Mouse (Mus musculus) forebrain, embryonic 10.5 days (tissue): ENCODE measurements around the gene Gm9844. TPM values are rescaled to one million over a fixed set of nuclear protein-coding genes. Genes with fewer than 3 reads are reported as not detected.
"Not testable (repeated sequence)": the region's sequence is repeated elsewhere in the genome, so short reads cannot be mapped to it uniquely, and the experiment has no call there.

Experiments
- DNase-seq: peaks from one replicate; pipeline ENCODE4 v3.0.0-alpha.2; 2017; ENCODE audit warnings: low spot score; ENCODE audit errors: extremely low spot score
- H3K27ac ChIP-seq: fragments of 300-500 bp; sonication (generic); 2 replicates; pipeline ENCODE4 v1.5.1; 2016; ENCODE audit warnings: mild to moderate bottlenecking
- H3K27me3 ChIP-seq: fragments of 300-500 bp; sonication (generic); 2 replicates; pipeline ENCODE4 v1.6.1; 2016; ENCODE audit warnings: mild to moderate bottlenecking; ENCODE audit not compliant: poor library complexity, severe bottlenecking
- H3K36me3 ChIP-seq: fragments of 300-500 bp; sonication (generic); replicated peaks from 2 replicates; pipeline ENCODE4 v1.6.1; 2016; ENCODE audit warnings: mild to moderate bottlenecking, moderate library complexity
- H3K4me1 ChIP-seq: fragments of 300-500 bp; sonication (generic); 2 replicates; pipeline ENCODE4 v1.6.1; 2016
- H3K4me3 ChIP-seq: fragments of 300-500 bp; sonication (generic); 2 replicates; pipeline ENCODE4 v1.5.1; 2016; ENCODE audit warnings: mild to moderate bottlenecking, moderate library complexity
- H3K9me3 ChIP-seq: fragments of 300-500 bp; sonication (generic); 2 replicates; pipeline ENCODE4 v1.6.1; 2016; ENCODE audit warnings: mild to moderate bottlenecking, moderate library complexity
- WGBS: fragments of 180-500 bp; shearing (Covaris S2); methylation state at CpG from one replicate; pipeline ENCODE4 v1.1.7; 2016; 5-methylcytosine and 5-hydroxymethylcytosine counted together
- polyA plus RNA-seq: library from polyadenylated mRNA; unstranded; fragments of >200 nt; fragmentation: Nextera tagmentation; extraction: Ambion mirVana; gene quantifications from 2 replicates; pipeline ENCODE4 v1.2.1, GENCODE M21; 2016

The Gm9844 gene
- polyA plus RNA-seq, 1 experiment from 2014 or later, result 12.8 TPM

- Histone ChIP-seq H3K4me3 (no peak overlapping the region), H3K9me3 (no peaks in the 10 kb centered on the region), H3K4me1 (peaks cover 15% of the 10 kb centered on the region), H3K27me3 (no peaks in the 10 kb centered on the region), H3K36me3 (peaks cover 49% of the 10 kb centered on the region), H3K27ac (no peak overlapping the region)
- no peak for DNase-seq
- WGBS, result 78% methylated on average over 2 of the region's 2 CpGs
Measured at GRCm38 (mm10) chr7:24892125-24892583, 30.1 kb downstream of the Gm9844 start.

GRCm38 (mm10) chr7:24895749-24896148, 33.7 kb downstream of the Gm9844 start:
- peaks cover 13% of the 10 kb centered on the region for H3K36me3 ChIP-seq
- not testable (repeated sequence) for H3K4me3 ChIP-seq, H3K27me3 ChIP-seq, H3K9me3 ChIP-seq, H3K27ac ChIP-seq, DNase-seq, H3K4me1 ChIP-seq
- WGBS, result 87% methylated on average over 2 of the region's 2 CpGs

GRCm38 (mm10) chr7:24896269-24896668, 34.3 kb downstream of the Gm9844 start:
- peaks cover 8% of the 10 kb centered on the region for H3K36me3 ChIP-seq
- 84% methylated on average over 8 of the region's 8 CpGs for WGBS
- no peaks in the 10 kb centered on the region for H3K27me3 ChIP-seq
- no peak overlapping the region for H3K27ac ChIP-seq
- no peaks in the 10 kb centered on the region for H3K4me1 ChIP-seq
- no peak for DNase-seq
- H3K4me3 ChIP-seq, result no peak overlapping the region
- H3K9me3 ChIP-seq, result no peaks in the 10 kb centered on the region

- 80% methylated on average over 12 of the region's 12 CpGs for WGBS
Measured at GRCm38 (mm10) chr7:24897224-24897623, 35.2 kb downstream of the Gm9844 start, which contains the start of gene Cd79a. Cd79a (plus strand) TSS chr7:24897381.

GRCm38 (mm10) chr7:24897959-24898358, 35.9 kb downstream of the Gm9844 start:
- 71% methylated on average over 5 of the region's 5 CpGs for WGBS
- Histone ChIP-seq H3K9me3 (no peaks in the 10 kb centered on the region), H3K36me3 (peaks cover 2% of the 10 kb centered on the region; the same call in 1 of the 2 replicates), H3K4me3 (no peak overlapping the region), H3K27ac (no peak overlapping the region), H3K27me3 (no peaks in the 10 kb centered on the region), H3K4me1 (peaks cover 13% of the 10 kb centered on the region)
- DNase-seq, result no peak

More at GRCm38 (mm10) chr7:24897224-24897623, 35.2 kb downstream of the Gm9844 start, which contains the start of gene Cd79a:
- DNase-seq, result no peak
- Histone ChIP-seq H3K27me3 (no peaks in the 10 kb centered on the region), H3K36me3 (peaks cover 5% of the 10 kb centered on the region; the same call in 1 of the 2 replicates), H3K27ac (no peak within 1 kb of the TSS), H3K9me3 (no peaks in the 10 kb centered on the region), H3K4me1 (peaks cover 6% of the 10 kb centered on the region), H3K4me3 (no peak within 1 kb of the TSS)

DNA sequence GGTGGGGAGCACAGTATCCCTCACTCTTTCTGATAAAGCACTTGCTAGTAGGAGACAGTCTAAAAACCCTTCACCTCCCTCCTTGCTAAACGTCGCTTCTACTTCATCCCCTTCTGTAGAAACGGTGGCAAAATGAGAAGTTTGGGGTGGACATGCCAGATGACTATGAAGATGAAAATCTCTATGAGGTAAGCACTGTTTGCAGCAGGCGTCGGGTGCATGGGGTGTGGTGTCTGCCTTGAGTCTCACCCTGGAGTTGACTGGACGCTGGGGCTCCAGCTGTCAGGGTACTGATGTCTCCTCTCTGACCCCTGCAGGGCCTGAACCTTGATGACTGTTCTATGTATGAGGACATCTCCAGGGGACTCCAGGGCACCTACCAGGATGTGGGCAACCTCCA, 39.1 kb downstream of the Gm9844 start:
- no peaks in the 10 kb centered on the region for H3K27me3 ChIP-seq
- 84% methylated on average over 6 of the region's 6 CpGs for WGBS
- no peak overlapping the region for H3K27ac ChIP-seq
- no peak overlapping the region for H3K4me3 ChIP-seq
- peaks cover 41% of the 10 kb centered on the region for H3K4me1 ChIP-seq
- no peaks in the 10 kb centered on the region for H3K9me3 ChIP-seq
- DNase-seq, result no peak
- no peaks in the 10 kb centered on the region for H3K36me3 ChIP-seq

GRCm38 (mm10) chr7:24901842-24902241, 39.8 kb downstream of the Gm9844 start:
- H3K4me3 ChIP-seq, result peak overlapping the region; percentile 75; the same call in 1 of the 2 replicates
- H3K4me1 ChIP-seq, result peaks cover 48% of the 10 kb centered on the region
- no peaks in the 10 kb centered on the region for H3K27me3 ChIP-seq
- H3K9me3 ChIP-seq, result no peaks in the 10 kb centered on the region
- peak overlapping the region; percentile 88; the same call in 1 of the 2 replicates for H3K27ac ChIP-seq
- H3K36me3 ChIP-seq, result no peaks in the 10 kb centered on the region
- DNase-seq, result no peak
- WGBS, result 88% methylated on average over 1 of the region's 1 CpGs

GRCm38 (mm10) chr7:24902264-24902629, 40.2 kb downstream of the Gm9844 start:
- no peak for DNase-seq

GRCm38 (mm10) chr7:24902630-24903443, 40.8 kb downstream of the Gm9844 start, which contains the start of gene Arhgef1:
Arhgef1 (plus strand) TSS chr7:24902912.
- peaks cover 58% of the 10 kb centered on the region for H3K4me1 ChIP-seq
- 6% methylated on average over 54 of the region's 68 CpGs for WGBS
- H3K9me3 ChIP-seq, result no peaks in the 10 kb centered on the region
- H3K36me3 ChIP-seq, result peaks cover 5% of the 10 kb centered on the region; the same call in 1 of the 2 replicates
- no peaks in the 10 kb centered on the region for H3K27me3 ChIP-seq
- H3K4me3 ChIP-seq, result peak within 1 kb of the TSS; percentile 75
- H3K27ac ChIP-seq, result peak within 1 kb of the TSS; percentile 88
- DNase-seq, result peak; percentile 53

More at GRCm38 (mm10) chr7:24902264-24902629, 40.2 kb downstream of the Gm9844 start:
- Histone ChIP-seq H3K27me3 (no peaks in the 10 kb centered on the region), H3K4me3 (peak overlapping the region; percentile 75), H3K9me3 (no peaks in the 10 kb centered on the region), H3K36me3 (no peaks in the 10 kb centered on the region), H3K27ac (peak overlapping the region; percentile 88), H3K4me1 (peaks cover 52% of the 10 kb centered on the region)
- 61% methylated on average over 2 of the region's 2 CpGs for WGBS

- Histone ChIP-seq H3K36me3 (peaks cover 11% of the 10 kb centered on the region), H3K4me3 (peak overlapping the region; percentile 75), H3K27ac (peak overlapping the region; percentile 88), H3K4me1 (peaks cover 59% of the 10 kb centered on the region), H3K27me3 (no peaks in the 10 kb centered on the region), H3K9me3 (no peaks in the 10 kb centered on the region)
- 43% methylated on average over 10 of the region's 10 CpGs for WGBS
- no peak for DNase-seq
Measured at GRCm38 (mm10) chr7:24903444-24903825, 41.4 kb downstream of the Gm9844 start.

GRCm38 (mm10) chr7:24904070-24904483, 42.1 kb downstream of the Gm9844 start:
- peak; percentile 96 for DNase-seq
- Histone ChIP-seq H3K4me1 (peaks cover 59% of the 10 kb centered on the region), H3K36me3 (peaks cover 18% of the 10 kb centered on the region), H3K27ac (peak overlapping the region; percentile 85), H3K27me3 (no peaks in the 10 kb centered on the region), H3K9me3 (no peaks in the 10 kb centered on the region), H3K4me3 (peak overlapping the region; percentile 75)
- under 1% methylated on average over 30 of the region's 30 CpGs for WGBS

DNA sequence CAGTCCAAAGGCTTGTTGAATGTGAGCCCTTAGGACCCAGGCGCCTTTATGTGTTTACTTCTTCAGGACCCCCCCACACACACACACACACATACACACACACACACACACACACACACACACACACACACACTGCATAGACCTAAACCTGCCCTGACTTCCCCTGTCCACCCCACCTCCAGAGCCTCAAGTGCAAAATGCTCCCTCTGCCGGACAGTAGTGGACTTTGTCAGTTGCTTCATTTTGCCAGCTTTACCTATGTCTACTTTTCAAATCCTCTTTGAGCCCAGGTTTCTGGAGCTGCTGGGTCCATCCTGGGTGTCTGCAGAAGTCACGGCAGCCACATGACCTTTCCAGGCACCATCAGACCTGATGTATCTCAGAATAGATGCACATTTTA, 42.9 kb downstream of the Gm9844 start:
- Histone ChIP-seq H3K27ac (peak overlapping the region; percentile 85), H3K9me3 (no peaks in the 10 kb centered on the region), H3K27me3 (no peaks in the 10 kb centered on the region), H3K4me1 (peaks cover 59% of the 10 kb centered on the region), H3K4me3 (peak overlapping the region; percentile 75), H3K36me3 (peaks cover 24% of the 10 kb centered on the region)
- DNase-seq, result peak; percentile 69
- 11% methylated on average over 3 of the region's 3 CpGs for WGBS

GRCm38 (mm10) chr7:24906551-24906950, 44.5 kb downstream of the Gm9844 start:
- Histone ChIP-seq H3K27ac (peak overlapping the region; percentile 51; the same call in 1 of the 2 replicates), H3K36me3 (peaks cover 27% of the 10 kb centered on the region), H3K27me3 (no peaks in the 10 kb centered on the region), H3K9me3 (no peaks in the 10 kb centered on the region), H3K4me1 (peaks cover 59% of the 10 kb centered on the region), H3K4me3 (no peak overlapping the region)
- no peak for DNase-seq
- WGBS, result 48% methylated on average over 6 of the region's 6 CpGs
